Mouse (Mus musculus): Measurements from ENCODE around the gene Adrm1.

Gene Adrm1

GRCm38 (mm10) chr2:180170806-180171521 is at the start of gene Adrm1:
Gene Adrm1, plus strand, starts transcription at chr2:180171485.
- peak; percentile 99 for DNase-seq

GRCm38 (mm10) chr2:180124192-180124591 is 47.1 kb upstream of the Adrm1 start:
- DNase-seq: no peak

GRCm38 (mm10) chr2:180126195-180126594 is 45.1 kb upstream of the Adrm1 start:
- DNase-seq: peak; percentile 28 to 37

- no peak for DNase-seq
Measured at GRCm38 (mm10) chr2:180127675-180128074, 43.6 kb upstream of the Adrm1 start.

- no peak for DNase-seq
Measured at GRCm38 (mm10) chr2:180133231-180133630, 38.1 kb upstream of the Adrm1 start.

- no peak for DNase-seq
Measured at GRCm38 (mm10) chr2:180133911-180134310, 37.4 kb upstream of the Adrm1 start.

GRCm38 (mm10) chr2:180135414-180135813 is 35.9 kb upstream of the Adrm1 start:
- no peak for DNase-seq

- DNase-seq: peak; percentile 70 to 79
Measured at GRCm38 (mm10) chr2:180146091-180146490, 25.2 kb upstream of the Adrm1 start.

GRCm38 (mm10) chr2:180147379-180147778 is 23.9 kb upstream of the Adrm1 start:
- DNase-seq: peak; percentile 50 to 57

GRCm38 (mm10) chr2:180148551-180148950 is 22.7 kb upstream of the Adrm1 start:
- DNase-seq: peak; percentile 60 to 64

GRCm38 (mm10) chr2:180154796-180155195 is 16.5 kb upstream of the Adrm1 start:
- DNase-seq: peak; percentile 55 to 70

GRCm38 (mm10) chr2:180158627-180159026 is 12.7 kb upstream of the Adrm1 start:
- no peak for DNase-seq

GRCm38 (mm10) chr2:180165855-180166254 is 5.4 kb upstream of the Adrm1 start:
- peak; percentile 45 to 61 for DNase-seq

- DNase-seq: no peak
Measured at GRCm38 (mm10) chr2:180166869-180167268, 4.4 kb upstream of the Adrm1 start.

GRCm38 (mm10) chr2:180170151-180170805 is 1.0 kb upstream of the Adrm1 start:
- no peak for DNase-seq

- DNase-seq: no peak
Measured at GRCm38 (mm10) chr2:180171522-180172070, 311 bp downstream of the Adrm1 start.

- DNase-seq: peak in 1 of 2 experiments; percentile 46
Measured at GRCm38 (mm10) chr2:180172152-180172551, 867 bp downstream of the Adrm1 start.

GRCm38 (mm10) chr2:180173163-180173562 is 1.9 kb downstream of the Adrm1 start:
- no peak for DNase-seq

GRCm38 (mm10) chr2:180173711-180174110 is 2.4 kb downstream of the Adrm1 start:
- peak in 1 of 2 experiments; percentile 50 for DNase-seq

GRCm38 (mm10) chr2:180174121-180174520 is 2.8 kb downstream of the Adrm1 start:
- no peak for DNase-seq

GRCm38 (mm10) chr2:180175725-180176124 is 4.4 kb downstream of the Adrm1 start:
- no peak for DNase-seq

- DNase-seq: peak in 1 of 2 experiments; percentile 17
Measured at GRCm38 (mm10) chr2:180181542-180181941, 10.3 kb downstream of the Adrm1 start.

- no peak for DNase-seq
Measured at GRCm38 (mm10) chr2:180184011-180184751, 12.9 kb downstream of the Adrm1 start.

Measured in cerebellum, postnatal 25 days (tissue).